Mouse (Mus musculus) E14TG2a.4 (cell line): ENCODE measurements at regions not wholly inside any gene's neighbourhood (a gene's known extent, or its start where the extent isn't known, plus 50 kb on each side); places are given as distances from the start of the nearest gene placed in this dataset.

Experiments
- CTCF ChIP-seq: conservative IDR thresholded peaks from 2 replicates; pipeline ENCODE4 v1.5.1; 2014; ENCODE audit warnings: low read length
- NANOG ChIP-seq: IDR thresholded peaks from 2 replicates; pipeline ENCODE4 v1.6.1; 2014; ENCODE audit warnings: borderline replicate concordance, low read length, mixed read lengths
- POU5F1 ChIP-seq: IDR thresholded peaks from 2 replicates; pipeline ENCODE4 v1.6.1; 2014; ENCODE audit warnings: low read length, borderline replicate concordance

DNA sequence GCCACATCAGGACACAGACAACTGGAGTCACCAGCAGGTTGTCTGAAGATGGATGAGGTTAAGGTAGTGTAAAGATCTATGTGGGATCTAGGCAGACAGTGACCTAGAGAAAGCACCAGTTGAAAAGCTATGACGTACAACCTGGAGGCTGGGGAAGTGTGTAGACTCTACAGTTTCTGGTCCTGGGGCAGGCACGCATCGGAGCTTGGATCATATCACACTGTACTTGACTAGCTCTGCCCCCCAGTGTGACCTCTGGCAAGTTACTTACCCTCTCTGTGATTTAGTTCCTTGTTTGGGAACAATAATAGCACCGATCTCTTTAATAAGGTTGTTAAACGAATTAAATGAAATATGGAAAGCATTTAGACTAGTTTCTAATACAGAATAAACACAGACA lies 75.5 kb downstream of the Gm12689 start:
- TF ChIP-seq CTCF (no peak), NANOG (no peak), POU5F1 (no peak)
